Mouse (Mus musculus) left cerebral cortex, adult 8-10 months (tissue): Measurements from ENCODE around the gene A130010J15Rik. TPM values are rescaled to one million over a fixed set of nuclear protein-coding genes. Genes with fewer than 3 reads are reported as not detected.
A peak's percentile ranks its signal among the peaks of the same experiment; 100 is the strongest.

Experiments
- DNase-seq, 2 experiments: peaks; one replicate each; pipeline ENCODE4 v3.0.0; 2022; ENCODE audit warnings: low spot score in 2 of 2
- total RNA-seq, 4 experiments: library from RNA; stranded (reverse); gene quantifications; 2 replicates each; pipeline ENCODE4 v1.2.4; 2022

Gene A130010J15Rik
- total RNA-seq, 4 experiments from 2014 or later: 3.7 to 4.9 (median 4.2) TPM

GRCm38 (mm10) chr1:193156316-193157110 is 11.3 kb upstream of the A130010J15Rik start:
- DNase-seq: no peak

DNA sequence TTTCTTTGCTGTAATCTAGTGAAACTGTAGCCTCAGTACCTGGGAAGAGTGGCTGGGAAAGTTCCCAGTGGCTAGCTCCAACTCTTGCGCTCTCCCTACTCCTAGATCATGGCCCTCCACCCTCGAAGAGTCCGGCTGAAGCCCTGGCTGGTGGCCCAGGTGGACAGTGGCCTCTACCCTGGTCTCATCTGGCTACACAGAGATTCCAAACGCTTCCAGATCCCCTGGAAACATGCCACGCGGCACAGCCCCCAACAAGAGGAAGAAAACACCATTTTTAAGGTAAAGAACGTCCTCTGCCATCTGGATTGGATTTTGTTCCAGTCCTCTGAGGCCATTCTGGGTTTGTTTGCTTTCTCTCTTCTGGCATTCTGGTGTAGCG is 10.7 kb upstream of the A130010J15Rik start:
- no peak for DNase-seq

DNA sequence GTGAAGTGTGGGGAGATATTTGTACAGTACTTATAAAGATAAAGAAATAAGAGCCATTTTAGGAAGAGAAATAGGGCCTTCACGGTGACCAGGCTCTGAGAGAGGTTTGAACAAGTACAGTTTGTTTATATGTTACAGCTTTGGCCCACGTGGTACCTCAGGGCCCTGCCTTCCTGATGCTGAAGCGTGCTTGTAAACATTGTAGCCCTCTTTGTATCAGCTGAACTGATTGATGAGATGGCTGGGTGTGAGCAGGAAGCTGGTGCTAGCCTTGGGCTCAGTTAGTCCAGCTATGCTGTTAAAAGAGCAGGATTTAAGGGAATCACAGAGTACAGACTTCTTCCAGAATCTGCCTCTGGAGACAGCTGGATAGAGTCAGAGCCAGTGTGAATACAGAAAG is 8.7 kb upstream of the A130010J15Rik start:
- DNase-seq: no peak

- no peak for DNase-seq
Measured at GRCm38 (mm10) chr1:193159613-193160012, 8.2 kb upstream of the A130010J15Rik start.

GRCm38 (mm10) chr1:193160317-193161032 is 7.4 kb upstream of the A130010J15Rik start:
- DNase-seq: no peak

- no peak for DNase-seq
Measured at GRCm38 (mm10) chr1:193169228-193169627, 1.4 kb downstream of the A130010J15Rik start.

DNA sequence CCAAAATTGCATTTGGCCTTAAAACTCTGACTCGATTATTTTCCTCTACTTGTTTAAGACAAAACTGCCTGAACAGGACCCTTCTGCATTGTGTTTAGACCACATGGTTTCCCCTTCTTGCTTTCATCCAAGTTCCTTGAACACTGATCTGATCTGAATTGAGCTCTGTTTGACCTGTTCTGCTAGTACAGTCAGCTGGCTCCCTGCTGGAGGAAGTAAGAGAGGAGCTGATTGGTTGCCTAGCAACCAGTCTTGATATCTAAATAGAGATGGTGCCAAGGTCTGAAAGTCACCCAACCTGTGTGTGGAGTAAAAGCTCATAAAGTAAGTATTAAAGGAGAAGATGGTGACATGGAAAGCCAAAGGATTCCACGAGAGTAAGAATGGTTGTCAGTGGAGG is 2.0 kb downstream of the A130010J15Rik start:
- DNase-seq: no peak

GRCm38 (mm10) chr1:193172991-193173809 is 5.4 kb downstream of the A130010J15Rik start:
- peak; percentile 84 to 96 for DNase-seq

- no peak for DNase-seq
Measured at GRCm38 (mm10) chr1:193173810-193174129, 5.9 kb downstream of the A130010J15Rik start.

GRCm38 (mm10) chr1:193174143-193174733 is 6.4 kb downstream of the A130010J15Rik start:
- no peak for DNase-seq

DNA sequence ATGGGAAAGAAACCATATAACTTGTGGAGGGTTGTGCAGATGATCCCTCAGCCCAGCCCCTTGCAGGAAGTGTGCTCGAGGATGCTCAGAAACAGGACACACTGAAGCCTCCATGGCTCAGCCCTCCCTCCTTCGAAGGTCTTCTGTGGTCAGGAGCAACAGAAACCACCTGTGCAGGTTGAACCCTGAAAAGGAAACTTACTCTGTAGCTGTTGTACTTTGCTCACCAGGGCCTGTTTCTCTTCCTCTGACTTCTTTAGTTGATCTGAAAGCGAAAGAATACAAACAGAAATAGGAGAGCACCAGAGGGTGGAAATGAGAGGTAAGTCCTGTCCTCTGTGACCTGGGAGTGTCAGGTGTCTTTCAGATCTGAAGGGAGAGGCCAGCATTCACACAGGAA is 13.3 kb downstream of the A130010J15Rik start:
- no peak for DNase-seq

- DNase-seq: no peak
Measured at GRCm38 (mm10) chr1:193188257-193188656, 20.4 kb downstream of the A130010J15Rik start.

DNA sequence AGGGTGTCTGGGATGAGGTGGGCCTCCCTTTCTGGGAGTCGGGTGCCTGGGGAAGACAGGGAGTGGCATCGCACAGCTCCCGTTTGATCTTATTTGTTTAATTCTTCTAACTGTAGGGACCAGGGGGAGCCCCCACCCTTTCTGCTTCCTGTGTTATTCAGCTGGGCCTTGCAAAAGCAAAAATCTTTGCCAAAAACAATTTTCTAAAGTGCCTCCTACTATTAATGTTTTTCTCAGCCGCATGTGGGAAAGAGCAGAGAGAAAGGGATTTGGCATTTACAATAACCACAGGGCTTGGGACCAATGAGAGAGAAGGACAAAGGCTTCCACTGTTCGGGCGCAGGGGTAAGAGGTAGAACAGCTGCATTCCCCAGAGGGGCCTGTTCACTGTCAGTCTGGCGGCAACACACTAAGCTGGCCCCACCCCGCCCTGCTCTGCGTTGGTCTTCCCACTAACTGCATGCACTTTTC is 21.3 kb downstream of the A130010J15Rik start:
- peak in 1 of 2 experiments; percentile 34 for DNase-seq

DNA sequence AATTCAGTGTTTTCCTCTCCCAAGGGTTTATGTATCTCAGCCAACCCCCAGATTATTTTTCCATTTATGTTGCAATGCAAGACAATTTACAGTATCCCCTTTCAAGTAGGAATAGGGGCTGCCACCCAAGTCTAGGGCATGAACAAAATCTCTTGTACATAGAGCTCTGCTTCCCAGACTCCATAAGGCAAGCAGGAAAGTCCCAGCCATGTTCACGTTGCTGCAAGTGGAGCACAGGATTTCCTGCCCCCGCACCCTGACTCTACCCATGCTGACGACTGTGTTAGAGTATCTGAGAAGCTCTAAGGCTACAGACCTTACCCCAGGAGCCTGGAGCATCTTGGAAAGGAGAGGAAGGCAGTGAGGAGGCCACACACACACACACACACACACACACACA is 21.9 kb downstream of the A130010J15Rik start:
- DNase-seq: no peak

GRCm38 (mm10) chr1:193191675-193192283 is 23.9 kb downstream of the A130010J15Rik start:
- DNase-seq: no peak

DNA sequence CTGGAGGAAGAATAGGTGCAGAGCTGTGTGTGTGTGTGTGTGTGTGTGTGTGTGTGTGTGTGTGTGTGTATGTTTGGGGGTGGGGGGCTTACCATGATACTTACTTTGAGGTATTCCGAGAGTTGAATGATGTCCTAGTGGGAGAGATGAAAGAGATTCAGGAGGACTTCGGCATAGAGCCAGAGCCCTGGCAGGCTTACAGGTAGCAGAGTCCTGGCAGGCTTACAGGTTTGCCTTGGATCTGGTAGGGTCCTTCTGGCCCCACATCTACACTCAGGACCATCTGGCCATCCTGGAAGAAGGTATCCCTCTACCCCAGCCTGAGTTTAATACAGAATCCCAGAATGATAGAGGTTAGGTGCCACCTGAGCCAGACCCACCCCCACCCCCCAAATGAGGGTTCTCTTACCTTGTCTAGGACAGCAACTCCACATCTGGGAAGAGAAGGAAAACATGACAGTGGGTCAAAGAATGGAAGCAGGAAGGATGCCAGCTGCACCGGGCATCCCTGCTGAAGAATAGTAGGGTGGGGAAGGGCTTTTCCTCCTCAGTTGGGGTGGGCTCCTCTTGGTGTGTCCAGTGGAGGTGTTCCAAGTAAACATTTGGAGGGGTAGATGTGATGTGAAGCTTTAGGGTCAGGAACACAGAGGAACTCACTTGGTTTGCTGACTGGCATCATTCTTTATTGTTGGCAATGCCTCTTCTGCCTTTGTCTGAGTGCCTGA is 26.7 kb downstream of the A130010J15Rik start:
- no peak for DNase-seq

DNA sequence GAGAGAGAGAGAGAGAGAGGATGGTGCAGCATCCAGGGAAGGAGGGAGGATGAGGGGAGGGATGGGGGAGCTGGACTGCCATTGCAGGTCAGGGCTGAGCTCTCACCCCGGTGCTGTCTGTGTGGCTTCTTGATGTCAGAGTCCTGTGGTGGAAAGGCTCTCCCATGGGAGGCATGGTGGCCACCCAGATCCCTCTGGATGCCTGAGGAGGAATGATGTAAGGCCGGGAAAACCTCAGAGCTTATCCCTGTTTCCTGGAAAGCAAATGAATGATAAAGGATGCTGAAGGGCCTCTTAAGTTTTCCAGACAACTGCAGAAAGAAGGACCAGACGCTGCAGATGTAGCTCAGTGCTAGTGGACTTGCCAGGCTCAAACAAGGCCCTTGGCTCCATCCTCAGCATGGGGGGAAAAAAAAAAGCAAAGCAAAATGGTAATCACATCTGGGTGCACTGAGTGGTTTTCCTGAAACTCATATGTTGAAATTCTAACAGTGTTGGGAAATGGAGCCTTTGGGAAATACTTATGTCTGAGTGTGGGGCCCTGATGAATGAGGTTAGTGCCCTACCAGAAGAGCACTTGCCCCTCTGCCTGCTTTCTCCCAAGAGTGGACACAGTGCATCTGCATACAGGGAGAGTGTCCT is 27.4 kb downstream of the A130010J15Rik start:
- no peak for DNase-seq

DNA sequence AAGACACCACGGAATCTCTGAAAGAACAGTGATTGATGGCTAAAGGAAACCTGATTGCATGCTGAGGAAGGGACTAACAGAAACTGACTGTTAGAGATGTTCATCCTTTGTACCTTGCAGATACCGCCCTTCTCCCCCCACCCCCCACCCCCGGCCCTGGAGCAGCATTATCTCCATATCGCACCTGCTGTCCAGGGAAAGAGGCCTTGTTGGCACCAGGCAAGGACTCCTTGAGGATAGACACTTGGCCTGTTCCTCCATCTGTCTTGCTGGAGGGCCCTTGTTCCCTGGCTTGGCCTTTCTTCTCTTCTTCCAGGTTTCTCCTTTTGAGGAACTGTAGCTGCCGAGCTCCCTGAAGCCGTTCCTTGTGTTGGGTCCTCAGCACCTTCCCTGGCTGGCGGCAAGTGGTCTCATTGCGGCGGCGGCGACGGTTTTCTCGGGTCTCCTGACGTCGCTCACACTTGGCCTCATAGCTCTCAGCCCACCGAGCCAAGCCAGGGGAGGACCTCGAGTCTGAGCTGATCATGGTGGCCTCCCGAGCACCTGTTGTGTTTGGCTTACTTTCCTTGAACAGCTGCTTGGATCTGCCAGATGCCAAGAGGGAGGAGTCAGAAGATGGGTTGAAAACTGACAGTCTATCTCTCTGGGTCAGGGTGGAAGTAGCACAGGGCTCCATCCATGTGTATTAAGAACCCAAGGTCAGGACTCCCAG is 29.8 kb downstream of the A130010J15Rik start:
- DNase-seq: no peak

- no peak for DNase-seq
Measured at GRCm38 (mm10) chr1:193198312-193198711, 30.5 kb downstream of the A130010J15Rik start.
